Mouse (Mus musculus): ENCODE measurements around the gene Prss34.

DNA sequence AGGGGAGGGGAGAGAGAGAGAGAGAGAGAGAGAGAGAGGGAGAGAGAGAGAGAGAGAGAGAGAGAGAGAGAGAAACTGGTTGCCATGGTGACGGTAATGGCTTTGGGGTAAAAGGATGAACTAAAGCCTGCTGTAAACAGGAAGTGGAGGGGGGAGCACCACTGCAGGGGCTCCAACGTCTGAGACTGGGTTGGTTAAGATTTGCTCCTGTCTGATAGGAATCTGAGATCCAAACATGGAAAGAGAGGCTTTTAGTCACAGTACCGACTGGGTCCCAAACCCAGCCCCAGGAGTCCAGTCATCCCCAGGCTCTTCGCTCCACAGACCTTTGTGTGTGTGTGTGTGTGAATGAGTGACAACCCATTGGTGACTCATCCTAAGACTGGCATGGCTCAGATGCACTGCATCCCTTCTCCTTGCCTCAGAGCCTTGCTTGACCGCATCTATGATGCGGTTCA lies 40.4 kb upstream of the Prss34 start:
- TF ChIP-seq POLR2A (IDR thresholded peaks at IDR 0.05; ENCODE audit: borderline replicate concordance, insufficient read depth, low read length): no peak
- no peak for TF ChIP-seq CTCF (IDR thresholded peaks at IDR 0.05; ENCODE audit: borderline replicate concordance, insufficient read depth, low read depth, low read length)

All from cerebellum, adult 2 months (tissue).